Mouse (Mus musculus): ENCODE results near the gene Gm13090.

Gene Gm13090

DNA sequence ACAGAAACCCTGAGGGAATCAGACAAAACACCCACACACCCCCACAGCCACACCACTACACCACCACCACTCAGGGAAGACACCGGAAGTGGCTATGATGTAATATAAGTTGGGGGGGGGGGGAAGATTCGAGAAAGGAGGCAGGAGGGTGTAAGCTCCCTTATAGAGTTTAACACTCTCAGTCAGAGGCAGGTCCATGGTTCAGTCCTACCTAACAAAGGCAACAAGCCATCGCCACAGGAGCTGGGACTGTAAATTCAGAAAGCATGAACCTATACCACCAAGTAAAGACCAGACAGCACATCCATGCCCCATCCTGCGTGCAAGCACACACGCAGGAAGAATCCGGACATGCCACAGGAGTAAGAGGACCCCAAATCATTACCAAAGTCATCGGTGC lies at the start of gene Gm13090:
Gene Gm13090 (plus strand): TSS at position 301 of the 400 bp plus-strand sequence.
- DNase-seq: no peak

GRCm38 (mm10) chr4:151041506-151041905 lies 47.9 kb upstream of the Gm13090 start:
- DNase-seq: no peak

DNA sequence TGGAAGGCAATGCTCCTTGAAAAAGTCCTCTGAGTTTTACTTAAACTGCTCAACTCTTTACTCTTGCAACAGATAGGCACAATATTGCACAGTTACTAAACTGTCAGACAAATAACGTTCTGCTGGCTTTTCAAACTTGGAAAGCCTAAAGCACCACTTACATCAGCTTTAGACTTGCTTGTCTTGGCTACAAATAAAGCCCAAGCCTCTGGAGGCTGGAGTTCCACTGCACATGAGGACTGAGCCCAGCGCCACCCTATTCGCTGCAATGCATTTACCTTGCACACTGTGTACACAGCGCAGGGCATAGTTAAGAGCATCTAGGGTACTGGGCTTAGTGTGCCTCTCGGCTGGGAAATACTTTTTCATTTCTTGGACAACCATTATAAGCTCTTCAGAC lies 46.1 kb upstream of the Gm13090 start:
- no peak for DNase-seq

DNA sequence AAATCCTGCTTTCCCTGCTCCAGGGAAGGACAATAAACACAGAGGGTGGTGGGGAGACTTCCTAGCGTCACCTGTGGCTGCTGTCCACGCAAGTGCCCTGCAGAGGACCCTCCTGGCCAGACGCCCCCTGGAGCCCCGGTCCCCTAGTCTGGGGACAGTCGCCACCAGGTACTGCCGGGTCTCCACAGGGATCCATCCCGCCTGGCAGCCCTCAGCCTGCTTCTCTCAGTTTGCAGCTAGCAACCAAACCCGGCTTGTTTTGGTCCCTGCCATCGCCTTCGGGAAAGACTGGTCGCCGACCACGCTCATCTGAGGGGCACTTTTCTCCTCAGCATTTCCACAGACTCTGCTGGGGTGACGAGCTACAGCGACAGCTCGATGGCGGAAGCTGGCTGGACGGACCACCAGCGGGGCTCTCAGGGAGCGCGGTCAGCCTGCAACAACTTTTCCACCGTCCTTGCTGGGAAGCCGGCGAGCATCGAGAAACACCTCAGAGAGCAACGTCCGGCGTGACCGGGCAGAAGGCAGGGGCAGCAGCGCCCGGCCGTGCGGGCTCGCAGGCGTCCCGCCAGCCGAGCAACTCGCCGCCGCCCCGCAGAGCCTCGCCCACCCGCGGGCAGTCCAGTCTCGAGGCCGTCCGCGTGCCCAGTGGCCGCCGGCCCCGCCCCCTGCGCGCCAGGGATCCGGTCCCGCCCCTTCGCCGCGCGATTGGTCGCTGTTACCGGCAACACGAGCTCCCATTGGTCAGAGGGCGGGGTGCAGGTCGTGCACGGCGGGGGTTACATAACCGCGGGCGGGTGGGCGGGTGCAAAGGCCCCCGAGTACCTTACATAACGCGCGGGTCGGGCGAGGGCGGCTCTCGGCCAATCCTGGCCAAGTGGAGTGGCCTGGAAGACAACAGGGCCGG lies 45.1 kb upstream of the Gm13090 start, which contains the start of gene Per3:
Gene Per3 (minus strand): TSS at position 629 of the 907 bp plus-strand sequence.
- peak; percentile 91 for DNase-seq

- no peak for DNase-seq
Observed at GRCm38 (mm10) chr4:151044944-151045570, 44.3 kb upstream of the Gm13090 start.

GRCm38 (mm10) chr4:151046524-151046923 lies 42.8 kb upstream of the Gm13090 start:
- DNase-seq: no peak

GRCm38 (mm10) chr4:151051162-151051561 lies 38.2 kb upstream of the Gm13090 start:
- DNase-seq: no peak

DNA sequence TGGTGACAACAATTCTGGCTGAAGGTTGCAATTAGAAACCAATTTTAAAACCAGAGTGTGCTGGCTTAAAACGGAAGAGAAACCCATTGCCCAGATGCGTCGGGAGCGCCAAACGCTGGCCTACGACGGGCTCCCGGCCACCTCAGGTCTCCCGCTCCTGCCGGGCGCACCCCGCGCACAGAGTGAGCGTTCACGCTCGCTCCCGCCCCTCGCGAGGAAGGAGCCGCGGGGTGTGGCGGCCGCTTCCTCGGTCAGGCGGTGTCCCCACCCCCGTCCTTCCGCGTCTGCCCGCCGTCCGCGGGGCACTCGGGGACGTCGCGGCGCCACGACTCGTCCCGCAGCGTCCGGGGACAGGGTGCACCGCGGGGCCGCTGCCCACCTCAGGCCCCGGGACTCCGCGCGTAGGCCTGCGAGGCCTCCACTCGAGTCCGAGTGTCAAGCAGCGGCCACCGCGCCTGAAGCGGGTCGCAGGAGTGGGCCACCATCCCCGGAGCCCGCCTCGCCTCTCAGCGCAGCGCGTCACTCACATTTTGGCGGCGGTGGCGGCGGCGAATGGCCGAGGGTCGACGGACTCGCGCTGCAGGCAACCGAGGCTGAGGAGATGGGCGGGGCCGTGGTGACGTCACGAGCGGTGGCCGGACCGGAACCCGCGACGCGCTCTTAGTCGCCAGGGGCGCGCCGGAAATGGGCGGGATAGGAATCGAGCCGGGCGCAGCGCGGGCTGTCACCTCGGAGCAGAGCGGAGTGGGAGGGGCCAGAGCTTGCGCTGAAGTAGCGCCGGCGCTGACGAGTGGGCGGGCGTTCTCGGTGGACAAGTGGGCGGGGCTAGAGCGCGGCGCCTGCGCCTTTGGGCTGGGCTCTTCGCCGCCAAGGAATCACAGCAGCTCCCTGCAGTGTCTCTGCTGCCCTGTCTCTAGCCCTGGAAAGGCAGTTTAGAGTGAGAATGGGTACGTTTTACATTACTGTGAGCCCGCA lies 31.7 kb upstream of the Gm13090 start, which contains the start of gene Vamp3:
Gene Vamp3 (minus strand): TSS at position 617 of the 975 bp plus-strand sequence.
- DNase-seq: peak; percentile 98

- DNase-seq: no peak
Observed at GRCm38 (mm10) chr4:151058634-151059033, 30.7 kb upstream of the Gm13090 start.

DNA sequence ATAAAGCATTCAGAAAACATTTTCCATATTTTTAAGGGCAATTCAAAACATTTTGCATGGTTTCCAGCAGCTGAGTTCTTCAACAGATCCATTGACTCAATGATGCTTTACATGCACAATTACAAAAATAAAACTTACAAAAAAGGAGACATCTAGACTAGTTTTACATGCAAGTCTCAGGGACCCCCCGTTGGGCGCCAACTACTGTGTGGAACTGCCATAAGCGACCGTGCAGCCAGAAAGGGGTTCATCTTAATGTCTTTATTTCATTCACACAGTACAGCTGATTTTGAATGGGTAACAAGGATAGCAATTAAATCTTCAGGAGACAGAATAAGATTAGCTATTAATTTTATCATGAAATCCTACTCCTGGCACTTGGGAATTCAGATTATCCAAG lies 29.8 kb upstream of the Gm13090 start:
- DNase-seq: no peak

- no peak for DNase-seq
Observed at GRCm38 (mm10) chr4:151068751-151069150, 20.6 kb upstream of the Gm13090 start.

DNA sequence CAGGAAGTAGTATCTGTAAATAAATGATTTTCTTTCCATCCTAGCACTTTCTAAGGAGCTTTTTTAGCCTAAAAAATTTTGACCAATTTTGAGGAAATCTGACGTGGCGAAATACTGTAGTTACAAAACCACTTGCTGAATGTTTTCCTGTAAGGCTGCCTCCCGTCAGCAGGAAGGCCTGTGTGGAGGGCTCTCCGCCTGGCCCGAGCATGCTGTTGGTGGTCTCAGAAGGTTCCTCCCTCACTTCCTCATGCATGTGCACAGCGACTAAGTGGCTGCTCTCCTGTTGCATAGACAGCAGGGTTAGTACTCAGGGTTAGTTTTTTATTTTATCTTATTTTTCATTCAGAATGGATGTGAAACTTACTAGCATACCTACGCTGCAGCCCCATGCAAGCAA lies 18.4 kb upstream of the Gm13090 start:
- DNase-seq: no peak

GRCm38 (mm10) chr4:151073108-151073744 lies 16.1 kb upstream of the Gm13090 start:
- peak; percentile 54 for DNase-seq

DNA sequence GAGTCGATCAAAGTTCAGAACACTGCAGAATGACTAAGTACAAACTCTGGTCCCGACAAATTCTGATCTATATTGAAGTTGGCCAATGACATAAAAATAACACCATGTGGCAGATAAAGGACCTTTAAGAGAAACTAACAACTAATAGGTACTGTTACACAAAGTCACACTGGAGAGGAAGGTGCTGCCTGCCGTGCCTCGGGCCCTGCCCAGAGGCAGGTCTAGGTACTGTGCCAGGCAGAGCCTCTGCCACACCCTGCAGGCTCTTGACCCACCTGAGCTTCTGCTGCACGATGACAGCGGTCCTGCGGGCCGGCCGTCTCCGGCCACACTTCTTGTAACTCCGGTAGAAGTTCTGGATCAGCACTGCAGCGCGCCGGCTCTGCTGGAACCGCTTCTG lies 14.6 kb upstream of the Gm13090 start:
- no peak for DNase-seq

DNA sequence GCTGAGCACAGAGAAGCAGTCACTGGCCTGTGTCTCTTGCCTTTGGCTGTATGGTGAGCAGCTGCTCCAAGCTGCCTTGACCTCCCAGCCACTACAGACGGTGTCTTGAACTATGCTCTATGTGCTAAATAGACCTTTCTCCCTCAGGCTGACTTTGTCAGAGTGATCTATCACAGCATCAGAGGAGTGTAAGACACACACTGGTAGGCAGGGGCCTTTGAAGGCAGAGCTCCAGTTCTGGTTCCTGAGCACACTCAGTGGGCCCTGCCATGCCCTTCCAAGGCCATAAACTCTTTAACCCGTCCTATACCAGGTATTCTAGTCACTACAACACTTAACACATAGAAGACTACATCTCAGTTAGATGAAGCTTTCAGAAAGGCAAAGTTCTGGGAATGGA lies 8.0 kb upstream of the Gm13090 start:
- DNase-seq: no peak

GRCm38 (mm10) chr4:151081977-151082376 lies 7.4 kb upstream of the Gm13090 start:
- DNase-seq: no peak

DNA sequence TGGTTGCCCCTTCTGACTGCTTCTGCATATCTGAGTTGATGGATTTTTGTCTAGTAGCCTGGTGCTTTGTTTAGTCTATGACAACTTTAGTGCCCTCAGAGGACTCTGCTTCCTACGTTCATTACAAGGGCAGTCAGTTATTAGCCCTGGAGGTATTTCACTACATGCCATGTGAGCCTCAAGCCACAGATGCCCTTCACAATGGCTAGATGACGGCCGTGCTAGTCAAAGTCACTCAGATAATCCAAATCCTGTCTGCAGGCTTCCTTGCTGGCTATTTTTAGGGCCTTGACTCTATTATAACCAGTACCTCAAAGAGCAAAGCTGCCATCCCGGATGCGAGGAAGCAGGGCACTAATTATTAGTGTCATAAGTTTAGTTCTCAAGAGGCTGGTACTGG lies 6.3 kb upstream of the Gm13090 start:
- no peak for DNase-seq

DNA sequence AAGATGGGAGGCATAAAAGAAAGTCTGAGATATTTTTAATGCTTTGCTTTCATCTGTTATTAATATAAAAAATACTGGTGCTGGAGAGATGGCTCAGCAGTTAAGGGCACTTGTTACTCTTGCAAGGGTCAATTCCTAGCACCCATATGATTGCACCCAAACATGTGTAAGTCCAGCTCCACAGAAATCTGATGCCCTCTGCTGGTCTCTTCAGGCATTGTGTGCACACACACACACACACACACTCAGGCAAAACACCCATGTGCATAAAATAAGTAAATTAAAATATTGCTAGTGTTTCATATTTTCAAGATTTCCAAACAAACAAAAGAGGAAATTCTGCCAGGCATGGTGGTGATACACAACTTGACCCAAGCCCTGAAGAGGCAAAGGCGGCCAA lies 2.0 kb upstream of the Gm13090 start:
- DNase-seq: no peak

- no peak for DNase-seq
Observed at GRCm38 (mm10) chr4:151088819-151089218, 551 bp upstream of the Gm13090 start.

- peak; percentile 11 for DNase-seq
Observed at GRCm38 (mm10) chr4:151095207-151095606, 5.8 kb downstream of the Gm13090 start.

DNA sequence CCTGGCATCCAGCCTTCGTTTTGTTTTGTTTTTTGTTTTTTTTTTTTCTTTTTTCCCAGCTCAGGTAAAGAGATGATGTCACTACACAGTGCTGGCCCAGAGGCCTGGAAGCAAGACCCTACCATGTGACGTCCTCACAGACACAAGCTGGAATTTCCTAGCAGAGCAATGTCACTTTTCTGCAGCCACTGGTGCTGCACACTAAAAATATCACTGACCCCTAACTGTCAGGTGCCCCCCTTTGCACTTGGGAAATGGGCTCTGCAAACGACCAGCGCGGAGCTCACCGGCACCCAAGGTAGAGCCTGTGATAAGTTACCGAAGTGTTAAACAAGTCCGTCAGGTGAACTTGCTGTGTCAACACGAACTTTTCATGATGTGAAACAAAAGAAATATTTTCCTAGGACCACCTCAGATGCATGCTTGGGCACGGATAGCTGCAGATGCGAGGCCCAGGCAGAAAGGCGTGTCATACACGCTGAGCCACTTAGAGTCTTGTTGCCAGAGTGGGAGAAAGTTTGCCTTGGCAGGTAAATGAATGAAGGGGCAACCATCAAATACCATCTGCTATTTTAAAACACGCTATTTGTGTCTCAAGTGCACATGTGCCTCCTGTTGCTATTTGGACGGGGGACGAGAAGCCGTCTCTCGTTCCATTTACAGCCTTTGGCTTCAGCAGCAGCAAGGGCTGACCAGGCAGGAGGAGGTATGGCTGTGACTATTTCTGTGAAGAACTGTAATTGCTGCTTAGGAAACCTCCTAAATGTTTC lies 7.1 kb downstream of the Gm13090 start:
- DNase-seq: no peak

- DNase-seq: no peak
Observed at GRCm38 (mm10) chr4:151097104-151097438, 7.7 kb downstream of the Gm13090 start.
